Mouse (Mus musculus) forebrain, embryonic 16.5 days (tissue): Measurements from ENCODE around the gene Tcf7l2. TPM values are rescaled to one million over a fixed set of nuclear protein-coding genes. Genes with fewer than 3 reads are reported as not detected.

ENCODE experiments used
- ATAC-seq: fragments of 200-750 bp; cut with Nextera tagmentation; 2 replicates; pipeline ENCODE4 v1.8.0; 2017; ENCODE audit warnings: mild to moderate bottlenecking, moderate library complexity
- H3K27ac ChIP-seq: fragments of 300-500 bp; sonication (generic); 2 replicates; pipeline ENCODE4 v1.5.1; 2014; ENCODE audit warnings: low read length, control low read depth
- H3K27me3 ChIP-seq: fragments of 300-500 bp; sonication (generic); replicated peaks from 2 replicates; pipeline ENCODE4 v1.6.1; 2014; ENCODE audit warnings: low read length; ENCODE audit not compliant: control insufficient read depth, insufficient read depth
- H3K36me3 ChIP-seq: fragments of 300-500 bp; sonication (generic); 2 replicates; pipeline ENCODE4 v1.6.1; 2014; ENCODE audit not compliant: control insufficient read depth, insufficient read depth
- H3K4me1 ChIP-seq: fragments of 300-500 bp; sonication (generic); replicated peaks from 2 replicates; pipeline ENCODE4 v1.6.1; 2014; ENCODE audit warnings: low read length; ENCODE audit not compliant: control insufficient read depth, insufficient read depth
- H3K4me2 ChIP-seq: fragments of 300-500 bp; sonication (generic); 2 replicates; pipeline ENCODE4 v1.6.1; 2014; ENCODE audit warnings: mild to moderate bottlenecking, low read length, control low read depth
- H3K4me3 ChIP-seq: fragments of 300-500 bp; sonication (generic); replicated peaks from 2 replicates; pipeline ENCODE4 v1.5.1; 2014; ENCODE audit warnings: mild to moderate bottlenecking, low read length, control low read depth
- H3K9ac ChIP-seq: fragments of 300-500 bp; sonication (generic); replicated peaks from 2 replicates; pipeline ENCODE4 v1.6.1; 2014; ENCODE audit warnings: low read depth, low read length, control low read depth
- H3K9me3 ChIP-seq: fragments of 300-500 bp; sonication (generic); 2 replicates; pipeline ENCODE4 v1.6.1; 2016; ENCODE audit warnings: low read length; ENCODE audit not compliant: control insufficient read depth
- WGBS: fragments of 180-500 bp; shearing (Covaris S2); extraction: QIAGEN DNeasy Blood & Tissue Kit; methylation state at CpG from one replicate; pipeline ENCODE4 v1.1.7; 2014; 5-methylcytosine and 5-hydroxymethylcytosine counted together
- polyA plus RNA-seq: library from polyadenylated mRNA; unstranded; fragments of >200 nt; fragmentation: Nextera tagmentation; extraction: Ambion mirVana; gene quantifications from 2 replicates; pipeline ENCODE4 v1.2.1, GENCODE M21; 2015

The Tcf7l2 gene
- polyA plus RNA-seq, 1 experiment from 2014 or later = 58.7 TPM

- H3K4me1 ChIP-seq = peaks cover 24% of the 10 kb centered on the region
- H3K27ac ChIP-seq = 0 out of 2 replicates have a peak overlapping the region, but pooled peaks have one; percentile 15
- H3K27me3 ChIP-seq = no peaks in the 10 kb centered on the region
- WGBS = 2% methylated on average over 9 of the region's 9 CpGs
- peak overlapping the region; percentile 15; the same call in 1 of the 2 replicates for H3K4me2 ChIP-seq
- H3K9me3 ChIP-seq = no peaks in the 10 kb centered on the region
- H3K4me3 ChIP-seq = no peak overlapping the region
- ATAC-seq = peak; percentile 43; the same call in 1 of the 2 replicates
- no peaks in the 10 kb centered on the region for H3K36me3 ChIP-seq
- H3K9ac ChIP-seq = no peak overlapping the region
These were observed 96.3 kb downstream of the Tcf7l2 start for GRCm38 (mm10) chr19:55837924-55838323.

GRCm38 (mm10) chr19:55838389-55839035, 96.9 kb downstream of the Tcf7l2 start:
- Histone ChIP-seq H3K4me2 (peak overlapping the region; percentile 15; the same call in 1 of the 2 replicates), H3K9me3 (no peaks in the 10 kb centered on the region), H3K9ac (no peak overlapping the region), H3K36me3 (no peaks in the 10 kb centered on the region), H3K27ac (no peak overlapping the region), H3K4me3 (no peak overlapping the region), H3K27me3 (no peaks in the 10 kb centered on the region), H3K4me1 (peaks cover 24% of the 10 kb centered on the region)
- WGBS = 11% methylated on average over 5 of the region's 5 CpGs
- no peak for ATAC-seq

GRCm38 (mm10) chr19:55839036-55839555, 97.5 kb downstream of the Tcf7l2 start:
- WGBS = 32% methylated on average over 10 of the region's 10 CpGs
- Histone ChIP-seq H3K9me3 (no peaks in the 10 kb centered on the region), H3K4me1 (peaks cover 26% of the 10 kb centered on the region), H3K9ac (no peak overlapping the region), H3K36me3 (no peaks in the 10 kb centered on the region), H3K4me2 (no peak overlapping the region; the same call in 1 of the 2 replicates), H3K27me3 (no peaks in the 10 kb centered on the region), H3K4me3 (no peak overlapping the region), H3K27ac (no peak overlapping the region)
- ATAC-seq = no peak

- 65% methylated on average over 10 of the region's 10 CpGs for WGBS
These were observed 99.0 kb downstream of the Tcf7l2 start for GRCm38 (mm10) chr19:55840499-55841121.

GRCm38 (mm10) chr19:55842046-55842445, 100.4 kb downstream of the Tcf7l2 start:
- Histone ChIP-seq H3K4me3 (no peak overlapping the region), H3K9ac (no peak overlapping the region), H3K27me3 (no peaks in the 10 kb centered on the region), H3K4me1 (peaks cover 27% of the 10 kb centered on the region), H3K27ac (no peak overlapping the region), H3K9me3 (no peaks in the 10 kb centered on the region), H3K4me2 (no peak overlapping the region), H3K36me3 (no peaks in the 10 kb centered on the region)
- WGBS = 92% methylated on average over 7 of the region's 7 CpGs
- no peak for ATAC-seq

More at GRCm38 (mm10) chr19:55840499-55841121, 99.0 kb downstream of the Tcf7l2 start:
- H3K36me3 ChIP-seq = no peaks in the 10 kb centered on the region
- H3K27me3 ChIP-seq = no peaks in the 10 kb centered on the region
- no peak overlapping the region for H3K27ac ChIP-seq
- no peak overlapping the region for H3K4me3 ChIP-seq
- peaks cover 28% of the 10 kb centered on the region for H3K4me1 ChIP-seq
- no peak overlapping the region for H3K9ac ChIP-seq
- no peak for ATAC-seq
- H3K4me2 ChIP-seq = no peak overlapping the region
- H3K9me3 ChIP-seq = no peaks in the 10 kb centered on the region

GRCm38 (mm10) chr19:55843111-55843887, 101.7 kb downstream of the Tcf7l2 start:
- no peak overlapping the region for H3K4me2 ChIP-seq
- no peak overlapping the region for H3K27ac ChIP-seq
- H3K4me3 ChIP-seq = no peak overlapping the region
- ATAC-seq = no peak
- H3K9ac ChIP-seq = no peak overlapping the region
- H3K9me3 ChIP-seq = no peaks in the 10 kb centered on the region
- WGBS = 39% methylated on average over 11 of the region's 11 CpGs
- H3K36me3 ChIP-seq = no peaks in the 10 kb centered on the region
- no peaks in the 10 kb centered on the region for H3K27me3 ChIP-seq
- H3K4me1 ChIP-seq = peaks cover 18% of the 10 kb centered on the region

- Histone ChIP-seq H3K4me2 (no peak overlapping the region), H3K4me3 (no peak overlapping the region), H3K27me3 (no peaks in the 10 kb centered on the region), H3K4me1 (peaks cover 5% of the 10 kb centered on the region; the same call in 1 of the 2 replicates), H3K9ac (no peak overlapping the region), H3K36me3 (no peaks in the 10 kb centered on the region), H3K27ac (no peak overlapping the region), H3K9me3 (no peaks in the 10 kb centered on the region)
- 41% methylated on average over 2 of the region's 2 CpGs for WGBS
- no peak for ATAC-seq
These were observed 104.1 kb downstream of the Tcf7l2 start for GRCm38 (mm10) chr19:55845702-55846101.

- no peak overlapping the region for H3K4me3 ChIP-seq
- peaks cover 8% of the 10 kb centered on the region for H3K4me1 ChIP-seq
- WGBS = 87% methylated on average over 6 of the region's 6 CpGs
- no peak overlapping the region for H3K9ac ChIP-seq
- no peaks in the 10 kb centered on the region for H3K27me3 ChIP-seq
- H3K4me2 ChIP-seq = no peak overlapping the region
- no peak for ATAC-seq
- no peaks in the 10 kb centered on the region for H3K9me3 ChIP-seq
- no peaks in the 10 kb centered on the region for H3K36me3 ChIP-seq
- H3K27ac ChIP-seq = no peak overlapping the region
These were observed 104.6 kb downstream of the Tcf7l2 start for GRCm38 (mm10) chr19:55846256-55846655.

GRCm38 (mm10) chr19:55847043-55847442, 105.4 kb downstream of the Tcf7l2 start:
- no peak overlapping the region for H3K4me2 ChIP-seq
- no peaks in the 10 kb centered on the region for H3K36me3 ChIP-seq
- H3K27me3 ChIP-seq = no peaks in the 10 kb centered on the region
- ATAC-seq = no peak
- H3K4me3 ChIP-seq = no peak overlapping the region
- H3K9ac ChIP-seq = no peak overlapping the region
- H3K4me1 ChIP-seq = peaks cover 15% of the 10 kb centered on the region
- 55% methylated on average over 4 of the region's 4 CpGs for WGBS
- no peaks in the 10 kb centered on the region for H3K9me3 ChIP-seq
- no peak overlapping the region for H3K27ac ChIP-seq
